Mouse (Mus musculus) testis, adult 2 months (tissue): Measurements from ENCODE around the gene Prok2. TPM values are rescaled to one million over a fixed set of nuclear protein-coding genes. Genes with fewer than 3 reads are reported as not detected.

Source experiments
- H3K27ac ChIP-seq: fragments of 200-500 bp; 2 replicates; pipeline ENCODE4 v1.5.1; 2012; ENCODE audit warnings: low read depth, low read length; ENCODE audit not compliant: control insufficient read depth, insufficient read depth
- H3K27me3 ChIP-seq: fragments of 200-500 bp; 2 replicates; pipeline ENCODE4 v1.6.1; 2012; ENCODE audit warnings: mild to moderate bottlenecking, low read length, moderate library complexity; ENCODE audit not compliant: control insufficient read depth, insufficient read depth
- H3K36me3 ChIP-seq: fragments of 200-500 bp; 2 replicates; pipeline ENCODE4 v1.6.1; 2012; ENCODE audit warnings: mild to moderate bottlenecking, low read length; ENCODE audit not compliant: control insufficient read depth, insufficient read depth
- H3K4me1 ChIP-seq: fragments of 200-500 bp; 2 replicates; pipeline ENCODE4 v1.6.1; 2012; ENCODE audit warnings: low read length; ENCODE audit not compliant: control insufficient read depth, insufficient read depth
- H3K4me3 ChIP-seq: fragments of 200-500 bp; 2 replicates; pipeline ENCODE4 v1.5.1; 2012; ENCODE audit warnings: low read depth, mild to moderate bottlenecking, low read length, moderate library complexity, mixed read lengths; ENCODE audit not compliant: control insufficient read depth
- CTCF ChIP-seq: fragments of 200-500 bp; IDR thresholded peaks from 2 replicates; pipeline ENCODE4 v1.5.1; 2012; ENCODE audit warnings: low read depth, mild to moderate bottlenecking, inconsistent platforms, low read length, moderate library complexity; ENCODE audit not compliant: control insufficient read depth, insufficient read depth, insufficient replicate concordance
- POLR2A ChIP-seq: fragments of 200-500 bp; IDR thresholded peaks from 2 replicates; pipeline ENCODE4 v1.6.1; 2012; ENCODE audit warnings: low read depth, mild to moderate bottlenecking, inconsistent platforms, low read length, moderate library complexity; ENCODE audit not compliant: control insufficient read depth
- polyA plus RNA-seq: library from polyadenylated mRNA; depleted of rRNA; stranded (reverse); fragments of >200 nt; gene quantifications from 2 replicates; pipeline ENCODE4 v1.2.3, GENCODE M21; 2012; rRNA removed

Gene Prok2
- polyA plus RNA-seq, 1 experiment: 33.4 TPM

GRCm38 (mm10) chr6:99665457-99666317 is 60.5 kb downstream of the Prok2 start:
- TF ChIP-seq POLR2A: no peak
- TF ChIP-seq CTCF: no peak
- Histone ChIP-seq H3K4me3 (peak overlapping the region; percentile 88), H3K36me3 (no peaks in the 10 kb centered on the region), H3K4me1 (peaks cover 4% of the 10 kb centered on the region), H3K27me3 (no peaks in the 10 kb centered on the region), H3K27ac (no peak overlapping the region)

- no peak overlapping the region for H3K4me3 ChIP-seq
- no peak for TF ChIP-seq CTCF
- no peak for TF ChIP-seq POLR2A
- H3K27me3 ChIP-seq: no peaks in the 10 kb centered on the region
- H3K4me1 ChIP-seq: peaks cover 4% of the 10 kb centered on the region
- H3K27ac ChIP-seq: no peak overlapping the region
- no peaks in the 10 kb centered on the region for H3K36me3 ChIP-seq
These were observed 63.0 kb downstream of the Prok2 start for GRCm38 (mm10) chr6:99663232-99663631.

Other genes starting within 250 kb of the Prok2 start
- 34.8 and 36.3 TPM in 2 replicates for gene Foxp1, start 203.7 kb downstream of the Prok2 start, polyA plus RNA-seq
- gene Eif4e3, start 59.6 kb downstream of the Prok2 start, polyA plus RNA-seq: 1.7 and 1.9 TPM in 2 replicates
- gene Gm20696, start 59.6 kb downstream of the Prok2 start, polyA plus RNA-seq: 0.02 and 0.12 TPM in 2 replicates
- gene Gpr27, start 33.7 kb downstream of the Prok2 start, polyA plus RNA-seq: 0.14 and 0.19 TPM in 2 replicates